Mouse (Mus musculus): ENCODE measurements around the gene Slc39a13.
"Not testable (repeated sequence)": the region's sequence is repeated elsewhere in the genome, so short reads cannot be mapped to it uniquely, and the experiment has no call there.

Gene Slc39a13

GRCm38 (mm10) chr2:91066455-91066854, 3.8 kb downstream of the Slc39a13 start:
- no peak for DNase-seq (ENCODE audit: low read depth in 2 of 2, low spot score in 2 of 2)

- DNase-seq (ENCODE audit: low read depth in 2 of 2, low spot score in 2 of 2), result peak; percentile 46 to 52
Observed at GRCm38 (mm10) chr2:91065544-91065943, 4.7 kb downstream of the Slc39a13 start.

GRCm38 (mm10) chr2:91064211-91064610, 6.0 kb downstream of the Slc39a13 start:
- no peak for DNase-seq (ENCODE audit: low read depth in 2 of 2, low spot score in 2 of 2)

- DNase-seq (ENCODE audit: low read depth in 2 of 2, low spot score in 2 of 2), result no peak
Observed at GRCm38 (mm10) chr2:91062779-91063606, 7.2 kb downstream of the Slc39a13 start.

GRCm38 (mm10) chr2:91061849-91062481, 8.3 kb downstream of the Slc39a13 start:
- DNase-seq (ENCODE audit: low read depth in 2 of 2, low spot score in 2 of 2), result no peak

GRCm38 (mm10) chr2:91060544-91061355, 9.5 kb downstream of the Slc39a13 start:
- no peak for DNase-seq (ENCODE audit: low read depth in 2 of 2, low spot score in 2 of 2)

GRCm38 (mm10) chr2:91059376-91059775, 10.8 kb downstream of the Slc39a13 start:
- DNase-seq (ENCODE audit: low read depth in 2 of 2, low spot score in 2 of 2), result no peak

GRCm38 (mm10) chr2:91058435-91058834, 11.8 kb downstream of the Slc39a13 start:
- no peak for DNase-seq (ENCODE audit: low read depth in 2 of 2, low spot score in 2 of 2)

- peak; percentile 85 to 90 for DNase-seq (ENCODE audit: low read depth in 2 of 2, low spot score in 2 of 2)
Observed at GRCm38 (mm10) chr2:91053934-91054382, 16.3 kb downstream of the Slc39a13 start, which contains the start of gene Psmc3. Gene Psmc3, plus strand, starts transcription at chr2:91054009.

GRCm38 (mm10) chr2:91053181-91053933, 16.9 kb downstream of the Slc39a13 start:
- no peak for DNase-seq (ENCODE audit: low read depth in 2 of 2, low spot score in 2 of 2)

- no peak for DNase-seq (ENCODE audit: low read depth in 2 of 2, low spot score in 2 of 2)
Observed at GRCm38 (mm10) chr2:91052752-91053151, 17.5 kb downstream of the Slc39a13 start.

- DNase-seq (ENCODE audit: low read depth in 2 of 2, low spot score in 2 of 2), result no peak
Observed at GRCm38 (mm10) chr2:91051917-91052316, 18.3 kb downstream of the Slc39a13 start.

- DNase-seq (ENCODE audit: low read depth in 2 of 2, low spot score in 2 of 2), result no peak
Observed at GRCm38 (mm10) chr2:91047359-91047758, 22.9 kb downstream of the Slc39a13 start.

GRCm38 (mm10) chr2:91045805-91046204, 24.4 kb downstream of the Slc39a13 start:
- not testable (repeated sequence) for DNase-seq (ENCODE audit: low read depth in 2 of 2, low spot score in 2 of 2)

- no peak for DNase-seq (ENCODE audit: low read depth in 2 of 2, low spot score in 2 of 2)
Observed at GRCm38 (mm10) chr2:91044727-91045126, 25.5 kb downstream of the Slc39a13 start.

GRCm38 (mm10) chr2:91042651-91043398, 27.4 kb downstream of the Slc39a13 start:
- DNase-seq (ENCODE audit: low read depth in 2 of 2, low spot score in 2 of 2), result peak; percentile 39 to 41

GRCm38 (mm10) chr2:91041786-91042185, 28.4 kb downstream of the Slc39a13 start:
- no peak for DNase-seq (ENCODE audit: low read depth in 2 of 2, low spot score in 2 of 2)

- DNase-seq (ENCODE audit: low read depth in 2 of 2, low spot score in 2 of 2), result no peak
Observed at GRCm38 (mm10) chr2:91035385-91035784, 34.8 kb downstream of the Slc39a13 start, which contains the start of gene Rapsn. Gene Rapsn, plus strand, starts transcription at chr2:91035620.

GRCm38 (mm10) chr2:91033000-91033399, 37.2 kb downstream of the Slc39a13 start:
- no peak for DNase-seq (ENCODE audit: low read depth in 2 of 2, low spot score in 2 of 2)

- no peak for DNase-seq (ENCODE audit: low read depth in 2 of 2, low spot score in 2 of 2)
Observed at GRCm38 (mm10) chr2:91031216-91031615, 39.0 kb downstream of the Slc39a13 start.

All from CD8-positive naive resting alpha-beta T cell, adult 2 months (primary cell).